Comparison of ENCODE assay signal across 12 mouse cellular contexts in the genomic region with DNA sequence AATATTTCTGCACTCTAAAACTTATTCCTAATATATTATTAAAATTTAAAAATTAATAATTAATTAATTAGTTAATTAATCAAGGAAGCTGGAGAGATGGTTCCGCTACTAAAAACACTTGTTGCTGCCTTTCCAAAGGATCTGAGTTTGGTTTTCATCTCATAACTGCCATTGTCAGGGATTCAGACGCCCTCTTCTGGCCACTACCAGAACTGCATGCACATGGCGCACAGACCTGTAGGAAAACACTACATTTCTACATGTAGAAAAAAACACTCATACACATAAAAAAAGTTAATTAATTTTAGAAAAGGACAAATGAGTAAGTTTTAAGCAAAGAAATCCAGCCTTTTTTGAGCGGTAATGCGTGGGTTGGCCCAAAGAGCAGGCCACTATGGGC. TPM values are rescaled to one million over a fixed set of nuclear protein-coding genes. Genes with fewer than 3 reads are reported as not detected.
DNase-seq lines count a peak whose midpoint lies in the region; TF ChIP-seq lines count a peak whose summit lies in the region.
"Had no signal": no experiment of that assay in that cellular context is flagged by ENCODE, and none has a peak within 500 bp of the region (broad histone marks: within the 10 kb centered on the region; RNA-seq: fewer than 3 reads in every experiment).

No protein-coding gene starts in this region.

- TF ChIP-seq CTCF in kidney, adult 2 months (conservative IDR thresholded peaks at IDR 0.05; ENCODE audit: insufficient read depth, insufficient read length, low read depth, low read length), result peak; percentile 29; the same call in 1 of the 2 replicates

- no peak for DNase-seq in kidney, adult 2 months
- no peak for DNase-seq in kidney, postnatal 4 days
- DNase-seq in thymus, postnatal 25 days, result peak; percentile 22
- no peak for DNase-seq in thymus, postnatal 10 days (ENCODE audit: low spot score in 2 of 2)
- peak; percentile 1 for DNase-seq in T-cell, adult 2 months (ENCODE audit: low spot score)
- DNase-seq in adrenal gland, adult 2 months, result no peak
- no peak for DNase-seq in MN1 (ENCODE audit: low spot score)
- DNase-seq: cerebellum, adult 9-11 months; heart, postnatal 10 days; kidney, adult 18-20 months had no signal

- 86% methylated on average over 5 of the region's 5 CpGs for WGBS in kidney, adult 2 months

- no peak overlapping the region for H3K27ac ChIP-seq in kidney, adult 2 months (ENCODE audit: insufficient read depth, low read depth, low read length)
- H3K27ac ChIP-seq: embryonic facial prominence, embryonic 12.5 days; forebrain, embryonic 15.5 days had no signal

- H3K36me3 ChIP-seq in kidney, adult 2 months (ENCODE audit: control insufficient read depth, insufficient read depth, low read length), result no peaks in the 10 kb centered on the region
- H3K36me3 ChIP-seq: embryonic facial prominence, embryonic 12.5 days; forebrain, embryonic 15.5 days had no signal

- no peaks in the 10 kb centered on the region for H3K4me1 ChIP-seq in kidney, adult 2 months (ENCODE audit: control insufficient read depth, insufficient read depth, low read length)
- H3K4me1 ChIP-seq: embryonic facial prominence, embryonic 12.5 days; forebrain, embryonic 15.5 days had no signal

- H3K27me3 ChIP-seq in kidney, adult 2 months (replicated peaks; ENCODE audit: control insufficient read depth, insufficient read depth, low read length), result no peaks in the 10 kb centered on the region
- H3K27me3 ChIP-seq: embryonic facial prominence, embryonic 12.5 days; forebrain, embryonic 15.5 days had no signal

- TF ChIP-seq POLR2A in kidney, adult 2 months (IDR thresholded peaks at IDR 0.05; ENCODE audit: low read depth, low read length), result no peak

- no peak overlapping the region for H3K4me3 ChIP-seq in kidney, adult 2 months (ENCODE audit: insufficient read depth, low read depth, low read length)
- H3K4me3 ChIP-seq: embryonic facial prominence, embryonic 12.5 days; forebrain, embryonic 15.5 days had no signal

RNA-seq across cellular contexts. Expression of a gene that starts 19.8 kb away (rescaled TPM):
- polyA plus RNA-seq in kidney, adult 2 months (2012; rRNA removed), result 15.8 and 18.6 TPM in 2 replicates
- 10 to 100 TPM; 26.6 to 27.3 TPM for total RNA-seq in adrenal gland, adult 2 months (2021)
- polyA plus RNA-seq in adrenal gland, adult 2 months (2012; rRNA removed), result 0.90 and 0.98 TPM in 2 replicates

RNA-seq across cellular contexts. Expression of a gene that starts 54.3 kb away (rescaled TPM):
- 10.7 and 13.5 TPM in 2 replicates for polyA plus RNA-seq in kidney, adult 2 months (2012; rRNA removed)
- total RNA-seq in adrenal gland, adult 2 months (2021), result 10 to 100 TPM; 74.4 to 74.8 TPM
- polyA plus RNA-seq in adrenal gland, adult 2 months (2012; rRNA removed), result 2.5 and 3.1 TPM in 2 replicates

Comparison
In these comparisons a context has a peak if more than half of its experiments do, and no peak if none do; other contexts are left out.
1. DNase-seq: peak in thymus, postnatal 25 days (single experiment) and T-cell, adult 2 months (single experiment); none in kidney, adult 2 months (single experiment), kidney, postnatal 4 days (0 of 2), thymus, postnatal 10 days (0 of 2), adrenal gland, adult 2 months (single experiment) and MN1 (single experiment).